Mouse (Mus musculus) brain, embryonic 14.5 days (tissue): ENCODE data around the gene Unc79. TPM values are rescaled to one million over a fixed set of nuclear protein-coding genes. Genes with fewer than 3 reads are reported as not detected.

Source experiments
- DNase-seq: peaks from one replicate; pipeline ENCODE4 v3.0.0-alpha.2; 2011; ENCODE audit warnings: low read depth
- CTCF ChIP-seq: fragments of 200-500 bp; IDR thresholded peaks from 2 replicates; pipeline ENCODE4 v1.5.1; 2012; ENCODE audit warnings: inconsistent platforms, mild to moderate bottlenecking, moderate library complexity, borderline replicate concordance; ENCODE audit not compliant: insufficient read depth, insufficient read length; ENCODE audit errors: extremely low read depth
- POLR2A ChIP-seq: fragments of 200-500 bp; IDR thresholded peaks from 2 replicates; pipeline ENCODE4 v1.6.1; 2012; ENCODE audit warnings: mild to moderate bottlenecking, inconsistent platforms, borderline replicate concordance; ENCODE audit not compliant: poor library complexity, insufficient read depth, insufficient read length, severe bottlenecking; ENCODE audit errors: extremely low read depth
- polyA plus RNA-seq: library from polyadenylated mRNA; depleted of rRNA; stranded (reverse); fragments of >200 nt; gene quantifications from 2 replicates; pipeline ENCODE4 v1.2.3, GENCODE M21; 2012; rRNA removed

Gene Unc79
- polyA plus RNA-seq, result 40.6 and 43.1 TPM in 2 replicates

GRCm38 (mm10) chr12:102948778-102949394 is at the start of gene Unc79:
Gene Unc79 (plus strand): TSS chr12:102948859.
- TF ChIP-seq CTCF (peak; percentile 55), POLR2A (no peak)

GRCm38 (mm10) chr12:102899091-102899490 is 49.6 kb upstream of the Unc79 start, which contains the start of gene Cox8c:
Gene Cox8c (plus strand): TSS chr12:102899316.
- no peak for TF ChIP-seq CTCF
- TF ChIP-seq POLR2A, result no peak
- DNase-seq, result no peak

More at GRCm38 (mm10) chr12:102948778-102949394, at the start of gene Unc79:
- DNase-seq, result peak; percentile 96

- TF ChIP-seq POLR2A (no peak), CTCF (no peak)
- DNase-seq, result peak; percentile 13
These were observed 40.5 kb upstream of the Unc79 start for GRCm38 (mm10) chr12:102908191-102908590.

DNA sequence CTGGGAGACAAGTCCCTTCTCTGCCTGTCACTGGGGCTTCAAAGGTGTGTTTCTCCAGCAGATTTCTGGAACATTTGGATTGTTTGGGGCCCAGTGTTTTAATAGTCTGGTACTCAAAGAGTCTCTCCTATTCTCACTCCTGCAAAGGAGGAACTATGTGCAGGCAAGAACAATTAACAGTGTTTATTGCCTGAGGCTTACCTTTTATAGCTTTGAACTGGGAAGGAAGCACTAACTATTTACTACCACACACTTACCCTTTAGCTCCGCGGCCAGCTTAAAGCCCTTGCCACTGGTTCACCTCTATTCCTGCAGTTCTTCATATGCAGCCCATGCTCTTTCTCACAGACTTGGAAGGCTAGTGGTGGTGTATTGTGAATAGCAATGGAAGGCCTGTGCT is 32.6 kb upstream of the Unc79 start:
- TF ChIP-seq POLR2A (no peak), CTCF (no peak)
- no peak for DNase-seq

- TF ChIP-seq POLR2A (no peak), CTCF (no peak)
- DNase-seq, result no peak
These were observed 18.9 kb upstream of the Unc79 start for GRCm38 (mm10) chr12:102929764-102930163.

DNA sequence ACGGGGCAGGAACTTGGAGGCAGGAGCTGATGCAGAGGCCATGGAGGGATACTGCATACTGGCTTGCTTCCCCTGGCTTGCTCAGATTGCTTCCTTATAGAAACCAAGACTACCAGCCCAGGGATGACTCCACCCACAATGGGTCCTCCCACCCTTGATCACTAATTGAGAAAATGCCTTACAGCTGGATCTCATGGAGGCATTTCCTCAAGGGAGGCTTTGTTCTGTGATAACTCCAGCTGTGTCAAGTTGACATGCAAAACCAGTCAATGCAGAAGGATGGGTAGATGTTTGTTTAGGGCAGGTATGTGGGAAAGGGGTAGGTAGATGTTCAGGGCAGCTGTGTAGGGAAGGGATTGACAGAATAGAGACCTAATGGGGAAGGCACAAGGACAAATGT is 18.3 kb upstream of the Unc79 start:
- TF ChIP-seq POLR2A, result no peak
- DNase-seq, result no peak

DNA sequence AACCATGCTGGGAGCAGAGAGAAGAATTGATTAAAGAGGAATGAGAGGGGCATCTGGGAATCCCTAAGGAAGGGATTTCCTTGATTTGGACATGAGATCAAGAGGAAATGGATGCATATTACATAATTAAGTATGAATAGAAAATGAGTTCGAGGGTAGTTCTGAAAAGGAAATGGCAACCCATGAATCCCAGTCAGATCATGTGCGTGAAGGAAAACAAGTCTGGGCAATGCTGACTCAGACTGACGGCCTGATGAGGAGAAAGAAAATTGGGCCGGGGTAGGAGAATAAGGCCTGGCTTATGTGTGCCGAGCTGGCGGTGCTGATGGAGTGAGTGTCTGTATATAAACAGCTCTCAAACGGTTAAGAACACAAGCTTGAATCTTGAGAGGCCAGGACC is 17.9 kb upstream of the Unc79 start:
- no peak for DNase-seq
- no peak for TF ChIP-seq CTCF
- TF ChIP-seq POLR2A, result no peak

GRCm38 (mm10) chr12:102935892-102936291 is 12.8 kb upstream of the Unc79 start:
- DNase-seq, result no peak
- no peak for TF ChIP-seq POLR2A
- TF ChIP-seq CTCF, result no peak

- no peak for TF ChIP-seq POLR2A
- no peak for TF ChIP-seq CTCF
- no peak for DNase-seq
These were observed 3.1 kb upstream of the Unc79 start for GRCm38 (mm10) chr12:102945571-102945970.

DNA sequence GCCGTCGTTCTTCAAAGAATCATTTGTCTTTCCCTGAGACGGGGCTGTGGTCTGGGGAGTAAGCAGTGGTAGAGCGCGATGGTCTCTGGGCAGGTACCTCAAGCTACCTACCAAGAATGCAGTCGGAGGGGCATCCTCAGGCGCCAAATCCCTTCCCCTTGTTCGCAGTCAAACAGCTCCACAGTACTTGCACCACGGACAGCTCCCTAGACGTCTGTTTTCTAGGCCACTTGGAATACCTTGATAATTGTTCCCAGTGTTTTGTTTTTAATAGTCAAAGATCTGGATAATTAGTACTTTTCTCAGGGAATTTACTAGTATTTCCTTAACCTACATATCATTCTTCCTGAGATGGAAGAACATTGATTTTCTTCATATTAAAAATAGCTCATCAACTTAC is 833 bp upstream of the Unc79 start:
- no peak for TF ChIP-seq POLR2A
- no peak for TF ChIP-seq CTCF
- DNase-seq, result peak; percentile 9

GRCm38 (mm10) chr12:102949395-102950208 is 943 bp downstream of the Unc79 start:
- TF ChIP-seq CTCF, result no peak
- TF ChIP-seq POLR2A, result 0 out of 2 replicates have a peak, but pooled peaks have one; percentile 16
- DNase-seq, result peak; percentile 95
